Mouse (Mus musculus) left cerebral cortex, postnatal 36 days (tissue): ENCODE results near the gene Nr6a1. TPM values are rescaled to one million over a fixed set of nuclear protein-coding genes. Genes with fewer than 3 reads are reported as not detected.

Experiments used
- DNase-seq, 2 experiments: peaks; one replicate each; pipeline ENCODE4 v3.0.0; 2021 to 2022; ENCODE audit warnings: low spot score in 2 of 2, mixed read lengths in 1 of 2
- intact Hi-C: fragments of 180-260 bp; cut with DNase I; formaldehyde crosslinking; loops from one replicate; pipeline ENCODE4 v1.15.1; 2025
- total RNA-seq, 2 experiments: library from RNA; stranded (reverse); gene quantifications; 2 replicates each; pipeline ENCODE4 v1.2.3; 2021

Nr6a1 gene
- total RNA-seq, 2 experiments from 2014 or later = 8.8 to 9.5 TPM

GRCm38 (mm10) chr2:38939047-38939446, 11.6 kb upstream of the Nr6a1 start:
- intact Hi-C loops = no loop called here
- DNase-seq = no peak

DNA sequence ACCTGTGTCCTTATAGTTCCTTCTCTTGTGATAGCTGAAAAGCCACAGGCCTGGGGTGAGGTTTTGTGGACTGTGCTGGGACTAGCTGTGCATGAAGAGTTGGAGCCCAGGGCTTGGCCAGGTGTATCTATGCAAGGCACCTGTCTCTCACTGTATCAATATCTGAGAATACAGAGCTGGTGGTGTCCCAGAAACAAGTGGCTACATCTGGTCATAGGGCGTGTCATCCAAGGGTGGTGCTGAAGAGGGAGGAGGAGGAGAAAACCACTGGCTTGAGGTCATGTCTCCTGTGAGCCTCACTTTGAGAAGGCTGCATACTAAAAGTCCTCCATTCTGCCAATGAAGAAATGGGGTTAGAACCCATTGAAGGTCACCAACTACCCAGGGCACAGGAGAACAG, 10.5 kb upstream of the Nr6a1 start:
- intact Hi-C loops = no loop called here

DNA sequence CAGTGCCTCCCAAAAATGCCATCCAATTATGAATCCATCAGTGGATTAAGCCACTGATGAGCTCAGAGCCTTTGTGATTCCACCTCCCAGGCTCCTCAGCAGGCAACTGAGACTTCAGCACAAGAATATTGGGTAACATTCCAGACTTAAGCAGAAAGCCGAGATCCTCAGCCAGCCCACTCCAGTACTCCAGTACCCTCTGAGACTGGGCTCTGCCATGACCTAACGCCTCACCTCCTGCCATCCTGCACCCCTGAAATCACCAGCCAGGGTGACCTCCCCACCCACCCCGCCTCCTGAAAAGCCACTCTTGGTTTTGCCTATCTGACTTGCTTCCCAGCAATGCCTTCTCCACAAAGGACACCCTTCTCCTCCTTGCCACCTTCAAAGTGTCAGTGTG, 9.9 kb upstream of the Nr6a1 start:
- no peak for DNase-seq
- intact Hi-C loops = no loop called here

More for the DNA sequence above, 10.5 kb upstream of the Nr6a1 start:
- no peak for DNase-seq

DNA sequence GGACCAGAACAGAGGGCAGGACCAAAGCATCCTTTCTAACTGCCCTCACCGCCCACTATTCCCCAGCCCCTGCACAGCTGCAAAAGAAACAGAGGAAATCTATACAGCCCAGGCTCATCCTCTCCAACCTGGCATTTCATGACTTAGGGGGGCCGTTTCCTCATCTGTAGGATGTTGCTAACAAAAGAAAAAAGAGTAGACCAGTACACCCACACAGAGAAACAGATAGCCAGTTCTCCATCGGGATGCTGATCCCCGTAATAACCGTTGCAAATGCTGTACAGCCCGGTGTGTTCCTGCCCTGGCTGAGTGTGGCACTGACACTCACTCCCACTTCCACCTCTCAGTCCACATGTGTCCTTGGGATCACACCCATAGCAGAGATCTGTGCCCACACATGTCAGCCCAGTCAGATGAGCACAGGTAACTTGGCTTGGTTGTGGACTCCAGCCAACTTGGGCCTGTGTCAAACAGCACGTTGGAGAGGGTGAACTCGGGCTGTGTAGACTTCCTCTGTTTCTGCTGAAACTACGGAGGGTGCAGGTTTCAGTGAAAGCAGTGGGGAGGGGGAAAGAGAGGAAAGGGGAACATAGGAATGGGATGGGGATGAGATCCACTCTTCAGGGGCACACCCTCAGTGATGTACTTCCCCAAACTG, 9.4 kb upstream of the Nr6a1 start:
- no peak for DNase-seq
- intact Hi-C loops = no loop called here

DNA sequence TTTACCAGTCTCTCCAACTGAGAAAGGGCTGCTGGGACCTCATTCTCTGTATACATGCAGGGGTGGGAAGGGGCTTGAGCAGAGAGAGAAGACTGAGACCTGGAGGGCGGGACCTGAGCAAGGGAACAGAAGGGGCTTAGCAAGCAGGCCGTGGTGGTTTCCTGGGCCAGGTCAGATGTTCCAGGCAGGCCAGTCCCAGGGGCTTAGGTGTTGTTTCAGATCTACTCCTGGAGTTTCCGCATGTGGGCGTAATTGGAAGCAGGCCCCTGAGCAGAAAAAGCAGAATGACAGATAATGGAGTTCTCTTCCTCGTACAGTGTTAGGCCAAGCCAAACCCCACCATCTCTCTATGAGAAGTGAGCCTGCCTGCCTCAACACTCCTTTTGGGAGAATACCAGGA, 7.4 kb upstream of the Nr6a1 start:
- intact Hi-C loops = no loop called here
- DNase-seq = no peak

- DNase-seq = no peak
- intact Hi-C loops = no loop called here
Observed at GRCm38 (mm10) chr2:38933931-38934330, 6.4 kb upstream of the Nr6a1 start.

GRCm38 (mm10) chr2:38931851-38932667, 4.6 kb upstream of the Nr6a1 start, which contains the start of gene Olfml2a:
Olfml2a (plus strand) TSS chr2:38931978.
- DNase-seq = peak; percentile 50 to 59
- intact Hi-C loops = no loop called here

DNA sequence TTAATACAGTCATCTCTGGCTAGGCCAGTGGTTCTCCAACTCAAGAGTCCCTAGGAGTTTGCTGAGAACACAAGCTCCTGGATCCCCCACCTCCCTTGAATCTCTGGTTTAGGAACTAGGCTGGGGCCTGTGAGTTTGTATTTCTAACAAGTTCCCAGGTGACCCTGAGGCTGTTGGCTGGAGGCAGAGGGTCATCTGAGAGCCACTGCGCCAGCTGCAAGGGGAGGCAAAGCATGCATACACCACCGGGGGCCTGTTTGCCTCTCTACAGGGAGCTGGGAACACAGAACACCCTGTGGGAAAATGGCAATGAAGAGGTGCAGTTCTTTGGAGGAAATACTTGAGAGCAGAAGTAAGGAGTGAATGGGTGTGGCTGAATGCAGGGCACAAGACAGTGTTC, 2.8 kb upstream of the Nr6a1 start:
- intact Hi-C loops = no loop called here

DNA sequence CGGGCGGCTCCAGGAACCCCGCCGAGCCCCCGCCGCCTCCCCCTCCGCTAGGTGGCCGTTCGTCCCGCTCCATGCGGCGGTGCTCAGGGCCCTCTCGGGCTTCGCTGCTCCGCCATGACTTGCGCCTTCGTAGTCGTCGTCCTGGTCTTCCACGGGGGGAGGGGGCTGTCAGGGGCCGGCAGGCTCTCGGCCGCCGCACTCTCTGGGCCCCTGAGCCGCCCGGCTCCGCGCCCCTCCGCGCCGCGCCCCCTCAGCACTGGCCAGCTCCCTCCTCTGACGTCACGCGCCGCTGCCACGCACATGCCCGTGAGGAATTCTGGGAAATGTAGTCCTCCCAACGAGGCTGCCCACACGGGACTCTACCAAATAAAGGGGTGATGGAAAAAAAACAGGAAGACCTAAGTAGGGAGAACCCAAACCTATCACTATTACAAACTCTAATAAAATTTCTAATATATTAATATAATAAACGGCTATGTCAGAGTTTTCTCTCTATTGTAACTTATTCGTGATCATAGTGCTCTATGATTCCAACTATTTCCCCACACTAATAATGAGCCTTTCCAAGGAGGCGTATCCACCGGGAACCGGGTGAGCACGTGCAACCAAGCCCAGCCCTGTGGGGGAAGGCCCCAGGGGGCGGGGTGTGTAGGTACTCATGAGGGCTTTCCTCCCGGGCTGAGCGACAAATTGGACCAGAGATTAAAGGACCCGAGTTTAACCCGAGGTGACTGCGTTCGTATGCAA, 1.2 kb downstream of the Nr6a1 start:
- peak; percentile 91 to 92 for DNase-seq
- intact Hi-C loops = loop anchor here (1.0 kb wide), 1 partner anchor 72 kb away; no protein-coding TSS in a partner anchor

More for the DNA sequence above, 2.8 kb upstream of the Nr6a1 start:
- no peak for DNase-seq

- intact Hi-C loops = loop anchor here (1.0 kb wide), 1 partner anchor 73 kb away; no protein-coding TSS in a partner anchor
Observed at GRCm38 (mm10) chr2:38925171-38926080, 2.1 kb downstream of the Nr6a1 start.

DNA sequence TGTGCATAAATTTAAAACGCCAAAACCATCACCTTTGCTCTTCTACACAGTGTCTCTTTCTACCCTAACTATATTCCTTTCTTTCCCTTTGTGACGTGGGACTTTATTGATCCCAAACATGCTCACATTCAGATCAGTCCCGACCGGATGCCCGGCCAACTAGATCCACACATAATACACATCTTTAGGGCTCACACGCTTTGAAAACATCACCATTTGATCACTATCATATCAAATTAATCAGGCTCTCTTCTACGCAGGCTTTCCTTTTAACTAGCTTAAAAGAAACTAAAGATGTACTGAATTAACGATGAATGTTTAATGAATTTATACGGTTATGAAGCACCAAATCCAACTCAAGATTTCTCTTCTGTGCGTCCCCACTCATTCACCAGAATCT, 2.9 kb downstream of the Nr6a1 start:
- intact Hi-C loops = no loop called here
- DNase-seq = no peak

More at GRCm38 (mm10) chr2:38925171-38926080, 2.1 kb downstream of the Nr6a1 start:
- peak; percentile 25 to 26 for DNase-seq

- intact Hi-C loops = no loop called here
- DNase-seq = no peak
Observed at GRCm38 (mm10) chr2:38923911-38924310, 3.6 kb downstream of the Nr6a1 start.

- DNase-seq = no peak
- intact Hi-C loops = no loop called here
Observed at GRCm38 (mm10) chr2:38923471-38923870, 4.0 kb downstream of the Nr6a1 start.

GRCm38 (mm10) chr2:38921374-38921773, 6.1 kb downstream of the Nr6a1 start:
- intact Hi-C loops = no loop called here

GRCm38 (mm10) chr2:38916947-38917691, 10.4 kb downstream of the Nr6a1 start:
- DNase-seq = no peak
- intact Hi-C loops = no loop called here

More at GRCm38 (mm10) chr2:38921374-38921773, 6.1 kb downstream of the Nr6a1 start:
- DNase-seq = no peak

GRCm38 (mm10) chr2:38914965-38915364, 12.5 kb downstream of the Nr6a1 start:
- intact Hi-C loops = no loop called here
- no peak for DNase-seq

DNA sequence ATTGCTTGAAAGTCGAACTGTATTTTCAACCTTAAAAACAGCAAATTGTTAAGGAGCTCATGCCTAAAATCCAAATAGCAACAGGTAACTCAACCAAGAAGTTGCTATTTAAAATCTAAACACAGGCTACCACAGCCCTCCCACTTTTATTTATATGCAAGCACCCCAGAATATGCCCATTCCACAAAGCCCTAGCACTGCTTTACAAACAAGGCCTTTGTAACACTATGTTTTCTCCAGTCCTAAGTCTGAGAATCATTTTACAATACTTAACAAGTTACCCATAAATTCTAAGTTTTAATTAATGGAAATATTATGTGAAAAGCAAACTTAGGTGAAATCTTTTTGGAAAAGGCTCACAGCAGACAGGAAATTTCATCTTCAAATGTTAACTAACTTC, 13.0 kb downstream of the Nr6a1 start:
- DNase-seq = no peak
- intact Hi-C loops = no loop called here

DNA sequence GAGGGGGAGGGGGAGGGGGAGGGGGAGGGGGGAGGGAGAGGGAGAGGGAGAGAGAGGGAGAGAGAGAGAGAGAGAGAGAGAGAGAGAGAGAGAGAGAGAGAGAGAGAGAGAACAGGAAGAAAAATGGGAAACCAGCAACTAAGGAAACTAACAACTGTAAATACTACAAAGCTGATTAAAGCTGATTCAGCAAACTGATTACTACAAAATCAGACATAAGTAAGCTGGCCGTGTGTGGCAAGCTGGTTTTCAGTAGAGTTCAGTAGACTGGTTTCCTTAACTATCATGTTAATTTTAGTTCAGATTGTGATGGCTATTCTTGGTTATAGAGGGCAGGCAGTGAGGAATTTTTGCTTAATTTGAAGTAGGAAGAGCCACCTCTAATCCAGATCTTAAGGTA, 18.9 kb downstream of the Nr6a1 start:
- DNase-seq = no peak
- intact Hi-C loops = no loop called here
